Mouse (Mus musculus): ENCODE data around the gene Mblac2. TPM values are rescaled to one million over a fixed set of nuclear protein-coding genes. Genes with fewer than 3 reads are reported as not detected.
"Not testable (repeated sequence)": the region's sequence is repeated elsewhere in the genome, so short reads cannot be mapped to it uniquely, and the experiment has no call there.

Gene Mblac2
- polyA plus RNA-seq, 1 experiment from 2014 or later: 9.5 TPM

GRCm38 (mm10) chr13:81703148-81703547, 8.0 kb upstream of the Mblac2 start:
- Histone ChIP-seq H3K9me3 (no peaks in the 10 kb centered on the region), H3K4me3 (no peak overlapping the region), H3K4me1 (0 out of 2 replicates have a peak, but pooled peaks cover 5% of the 10 kb centered on the region), H3K9ac (no peak overlapping the region), H3K27ac (no peak overlapping the region), H3K27me3 (no peaks in the 10 kb centered on the region), H3K36me3 (peaks cover 3% of the 10 kb centered on the region), H3K4me2 (no peak overlapping the region)
- WGBS: 84% methylated on average over 7 of the region's 7 CpGs
- no peak for ATAC-seq (ENCODE audit: insufficient number of reproducible peaks, insufficient read depth, low FRiP score, low TSS enrichment, low read depth)

GRCm38 (mm10) chr13:81703621-81704020, 7.5 kb upstream of the Mblac2 start:
- Histone ChIP-seq H3K4me1 (0 out of 2 replicates have a peak, but pooled peaks cover 5% of the 10 kb centered on the region), H3K9me3 (no peaks in the 10 kb centered on the region), H3K36me3 (no peaks in the 10 kb centered on the region), H3K4me2 (no peak overlapping the region), H3K27ac (no peak overlapping the region), H3K4me3 (no peak overlapping the region), H3K27me3 (no peaks in the 10 kb centered on the region), H3K9ac (no peak overlapping the region)
- 82% methylated on average over 9 of the region's 9 CpGs for WGBS
- no peak for ATAC-seq (ENCODE audit: insufficient number of reproducible peaks, insufficient read depth, low FRiP score, low TSS enrichment, low read depth)

DNA sequence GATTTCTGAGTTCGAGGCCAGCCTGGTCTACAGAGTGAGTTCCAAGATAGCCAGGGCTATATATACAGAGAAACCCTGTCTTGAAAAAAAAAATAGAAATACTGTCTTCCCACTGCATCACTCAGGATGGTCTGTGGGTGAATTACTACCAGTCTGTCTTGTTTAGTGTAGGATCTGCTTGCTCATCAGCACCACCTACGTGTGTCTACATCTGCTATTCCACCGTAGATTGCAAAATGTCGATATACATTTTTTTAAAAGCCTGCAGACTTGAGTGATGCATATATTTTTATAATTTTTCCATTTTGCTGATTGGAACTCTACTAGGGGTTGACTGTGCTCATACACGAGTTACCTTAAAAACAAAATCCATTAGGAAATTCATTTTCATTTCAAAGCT, 4.8 kb upstream of the Mblac2 start:
- H3K9ac ChIP-seq: no peak overlapping the region
- 87% methylated on average over 5 of the region's 5 CpGs for WGBS
- H3K4me2 ChIP-seq: no peak overlapping the region
- H3K4me1 ChIP-seq: peaks cover 16% of the 10 kb centered on the region
- no peak overlapping the region for H3K4me3 ChIP-seq
- no peaks in the 10 kb centered on the region for H3K36me3 ChIP-seq
- H3K27ac ChIP-seq: no peak overlapping the region
- no peaks in the 10 kb centered on the region for H3K27me3 ChIP-seq
- no peaks in the 10 kb centered on the region for H3K9me3 ChIP-seq
- no peak for ATAC-seq (ENCODE audit: insufficient number of reproducible peaks, insufficient read depth, low FRiP score, low TSS enrichment, low read depth)

DNA sequence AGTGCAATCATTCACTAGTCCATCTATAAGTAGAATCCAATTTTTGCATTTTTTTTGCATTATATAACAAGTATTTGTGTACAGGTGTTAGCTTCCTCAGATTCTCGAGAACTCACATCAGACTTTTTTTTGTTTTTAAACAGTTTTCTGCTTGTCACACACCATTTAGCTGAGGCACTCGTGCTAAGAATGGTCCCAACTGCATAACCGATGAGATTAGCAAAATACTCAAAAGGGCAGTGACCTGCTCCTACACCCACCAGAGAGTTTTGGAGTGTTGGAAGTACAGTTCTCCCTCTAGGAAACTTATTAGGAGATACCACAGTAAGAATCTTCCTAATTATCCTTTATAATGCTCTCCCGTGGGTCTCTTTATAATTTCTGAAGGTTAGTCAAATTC, 1.3 kb upstream of the Mblac2 start:
- Histone ChIP-seq H3K9me3 (no peaks in the 10 kb centered on the region), H3K4me2 (peak overlapping the region; percentile 98), H3K9ac (peak overlapping the region; percentile 81; the same call in 1 of the 2 replicates), H3K4me3 (peak overlapping the region; percentile 81), H3K27me3 (no peaks in the 10 kb centered on the region), H3K27ac (no peak overlapping the region), H3K36me3 (no peaks in the 10 kb centered on the region), H3K4me1 (peaks cover 23% of the 10 kb centered on the region)
- ATAC-seq (ENCODE audit: insufficient number of reproducible peaks, insufficient read depth, low FRiP score, low TSS enrichment, low read depth): no peak
- 29% methylated on average over 4 of the region's 4 CpGs for WGBS

DNA sequence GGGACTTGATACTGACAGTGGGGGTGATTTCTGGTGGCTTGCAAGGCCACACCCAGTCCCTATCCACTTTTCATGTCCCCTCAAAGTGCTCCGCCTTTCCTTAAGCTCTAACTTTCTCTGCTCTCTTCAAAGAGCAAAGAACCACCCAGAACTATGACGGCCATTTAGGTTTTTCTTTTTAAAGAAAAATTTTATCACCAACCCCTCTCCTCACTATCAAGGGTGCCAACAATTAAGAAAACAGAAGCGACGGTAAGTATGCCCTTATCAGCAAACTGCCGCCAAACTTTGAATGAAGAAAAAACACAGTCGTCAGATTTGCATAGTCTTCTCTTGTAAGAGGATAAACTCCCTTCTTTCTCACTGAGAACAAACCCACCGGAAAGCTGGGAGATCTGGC, 875 bp upstream of the Mblac2 start:
- peak overlapping the region; percentile 98 for H3K4me2 ChIP-seq
- no peaks in the 10 kb centered on the region for H3K9me3 ChIP-seq
- H3K9ac ChIP-seq: peak overlapping the region; percentile 81
- H3K27me3 ChIP-seq: no peaks in the 10 kb centered on the region
- H3K4me3 ChIP-seq: peak overlapping the region; percentile 81
- H3K27ac ChIP-seq: peak overlapping the region; percentile 90
- ATAC-seq (ENCODE audit: insufficient number of reproducible peaks, insufficient read depth, low FRiP score, low TSS enrichment, low read depth): no peak
- WGBS: 2% methylated on average over 7 of the region's 7 CpGs
- no peaks in the 10 kb centered on the region for H3K36me3 ChIP-seq
- peaks cover 23% of the 10 kb centered on the region for H3K4me1 ChIP-seq

GRCm38 (mm10) chr13:81711546-81712371, 618 bp downstream of the Mblac2 start:
- Histone ChIP-seq H3K36me3 (no peaks in the 10 kb centered on the region), H3K4me3 (peak overlapping the region; percentile 81), H3K9me3 (no peaks in the 10 kb centered on the region), H3K4me1 (peaks cover 23% of the 10 kb centered on the region), H3K9ac (peak overlapping the region; percentile 81), H3K27ac (peak overlapping the region; percentile 90), H3K4me2 (peak overlapping the region; percentile 98), H3K27me3 (no peaks in the 10 kb centered on the region)
- under 1% methylated on average over 42 of the region's 42 CpGs for whole genome bisulfite sequencing
- ATAC-seq (ENCODE audit: insufficient number of reproducible peaks, insufficient read depth, low FRiP score, low TSS enrichment, low read depth): peak; percentile 8; the same call in 1 of the 2 replicates

DNA sequence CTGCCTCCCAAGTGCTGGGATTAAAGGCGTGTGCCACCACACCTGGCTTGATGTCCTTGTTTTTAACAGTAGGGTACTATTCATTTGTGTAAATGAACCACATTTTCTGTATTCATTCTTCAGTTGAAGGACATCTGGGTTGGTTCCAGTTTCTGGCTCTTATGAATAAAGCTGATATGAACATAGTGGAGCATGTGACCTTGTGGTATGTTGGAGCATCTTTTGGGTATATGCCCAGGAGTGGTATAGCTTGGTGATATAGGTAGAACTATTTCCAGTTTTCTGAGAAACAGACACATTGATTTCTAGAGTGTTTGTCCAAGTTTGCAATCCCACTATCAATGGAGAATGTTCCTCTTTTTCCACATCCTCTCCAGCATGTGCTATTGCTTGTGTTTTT, 2.8 kb downstream of the Mblac2 start:
- no peak overlapping the region for H3K4me3 ChIP-seq
- ATAC-seq (ENCODE audit: insufficient number of reproducible peaks, insufficient read depth, low FRiP score, low TSS enrichment, low read depth): no peak
- WGBS: 95% methylated on average over 1 of the region's 1 CpGs
- H3K9ac ChIP-seq: no peak overlapping the region
- H3K4me1 ChIP-seq: peaks cover 23% of the 10 kb centered on the region
- H3K9me3 ChIP-seq: no peaks in the 10 kb centered on the region
- H3K27me3 ChIP-seq: no peaks in the 10 kb centered on the region
- no peak overlapping the region for H3K4me2 ChIP-seq
- H3K36me3 ChIP-seq: no peaks in the 10 kb centered on the region
- H3K27ac ChIP-seq: no peak overlapping the region

- not testable (repeated sequence) for H3K4me2 ChIP-seq; H3K9me3 ChIP-seq; H3K27me3 ChIP-seq; ATAC-seq (ENCODE audit: insufficient number of reproducible peaks, insufficient read depth, low FRiP score, low TSS enrichment, low read depth); H3K27ac ChIP-seq; H3K9ac ChIP-seq; H3K4me3 ChIP-seq; H3K36me3 ChIP-seq; H3K4me1 ChIP-seq
- WGBS: 64% methylated on average over 12 of the region's 12 CpGs
These were observed 17.0 kb downstream of the Mblac2 start for GRCm38 (mm10) chr13:81728141-81728540.

GRCm38 (mm10) chr13:81729102-81729501, 18.0 kb downstream of the Mblac2 start:
- H3K27ac ChIP-seq: no peak overlapping the region
- no peak overlapping the region for H3K4me2 ChIP-seq
- no peak for ATAC-seq (ENCODE audit: insufficient number of reproducible peaks, insufficient read depth, low FRiP score, low TSS enrichment, low read depth)
- no peaks in the 10 kb centered on the region for H3K27me3 ChIP-seq
- H3K36me3 ChIP-seq: no peaks in the 10 kb centered on the region
- 67% methylated on average over 4 of the region's 4 CpGs for WGBS
- H3K9me3 ChIP-seq: no peaks in the 10 kb centered on the region
- no peak overlapping the region for H3K9ac ChIP-seq
- H3K4me1 ChIP-seq: no peaks in the 10 kb centered on the region
- H3K4me3 ChIP-seq: no peak overlapping the region

- no peak overlapping the region for H3K9ac ChIP-seq
- no peak overlapping the region for H3K4me2 ChIP-seq
- no peaks in the 10 kb centered on the region for H3K27me3 ChIP-seq
- H3K27ac ChIP-seq: no peak overlapping the region
- no peak for ATAC-seq (ENCODE audit: insufficient number of reproducible peaks, insufficient read depth, low FRiP score, low TSS enrichment, low read depth)
- H3K36me3 ChIP-seq: no peaks in the 10 kb centered on the region
- no peak overlapping the region for H3K4me3 ChIP-seq
- H3K9me3 ChIP-seq: no peaks in the 10 kb centered on the region
- no peaks in the 10 kb centered on the region for H3K4me1 ChIP-seq
- 89% methylated on average over 1 of the region's 1 CpGs for WGBS
These were observed 19.2 kb downstream of the Mblac2 start for GRCm38 (mm10) chr13:81730362-81730761.

DNA sequence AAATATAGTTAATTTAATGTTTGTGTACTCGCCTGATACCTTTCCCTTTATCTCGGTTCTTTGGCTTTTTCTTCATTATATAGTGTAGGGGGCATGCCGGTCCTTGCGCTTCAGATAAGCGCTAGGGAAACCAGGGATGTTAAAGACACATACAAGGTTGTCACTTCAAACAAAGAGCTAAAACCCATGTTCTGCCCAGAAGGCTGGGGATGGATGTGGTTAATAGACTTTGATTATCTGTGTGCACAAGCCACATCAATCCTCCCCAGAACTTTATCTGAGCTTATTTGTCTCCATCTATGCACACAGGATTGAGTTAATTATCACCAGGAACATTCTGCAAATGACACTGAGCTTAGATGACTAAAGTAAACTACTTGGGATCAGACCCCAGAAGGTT, 25.5 kb downstream of the Mblac2 start:
- Histone ChIP-seq H3K36me3 (no peaks in the 10 kb centered on the region), H3K27me3 (no peaks in the 10 kb centered on the region), H3K27ac (no peak overlapping the region), H3K4me1 (no peaks in the 10 kb centered on the region), H3K4me3 (no peak overlapping the region), H3K9me3 (no peaks in the 10 kb centered on the region), H3K4me2 (no peak overlapping the region), H3K9ac (no peak overlapping the region)
- 86% methylated on average over 5 of the region's 5 CpGs for WGBS
- no peak for ATAC-seq (ENCODE audit: insufficient number of reproducible peaks, insufficient read depth, low FRiP score, low TSS enrichment, low read depth)

DNA sequence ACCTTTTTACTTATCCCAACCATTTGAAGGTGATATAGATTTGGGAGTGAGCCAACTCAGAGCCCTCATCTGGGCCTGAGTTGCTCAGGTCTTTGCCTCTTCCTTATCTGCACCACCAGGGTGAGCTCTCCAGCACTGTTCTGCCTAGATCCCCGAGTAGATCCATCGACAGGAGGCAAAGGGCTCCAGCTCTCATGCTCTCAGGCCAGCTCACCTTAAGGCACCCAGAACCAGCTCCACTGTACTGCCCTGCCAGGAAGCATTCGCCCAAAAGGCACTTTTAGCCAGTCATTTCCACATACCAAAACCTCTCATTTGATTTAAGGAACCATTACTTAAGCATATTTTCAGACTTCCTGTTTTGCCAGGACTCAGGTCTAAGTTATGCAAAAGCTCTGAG, 29.8 kb downstream of the Mblac2 start:
- 54% methylated on average over 3 of the region's 3 CpGs for WGBS
- H3K36me3 ChIP-seq: no peaks in the 10 kb centered on the region
- no peak overlapping the region for H3K4me2 ChIP-seq
- H3K9me3 ChIP-seq: no peaks in the 10 kb centered on the region
- no peak overlapping the region for H3K9ac ChIP-seq
- no peak overlapping the region for H3K27ac ChIP-seq
- ATAC-seq (ENCODE audit: insufficient number of reproducible peaks, insufficient read depth, low FRiP score, low TSS enrichment, low read depth): no peak
- no peaks in the 10 kb centered on the region for H3K27me3 ChIP-seq
- no peaks in the 10 kb centered on the region for H3K4me1 ChIP-seq
- no peak overlapping the region for H3K4me3 ChIP-seq
